Mouse (Mus musculus) midbrain, postnatal 0 days (tissue): ENCODE data around the gene Ddc. TPM values are rescaled to one million over a fixed set of nuclear protein-coding genes. Genes with fewer than 3 reads are reported as not detected.

Source experiments
- ATAC-seq: fragments of 200-750 bp; cut with Nextera tagmentation; 2 replicates; pipeline ENCODE4 v1.8.0; 2017; ENCODE audit warnings: moderate number of reproducible peaks, mild to moderate bottlenecking, moderate TSS enrichment, moderate library complexity; ENCODE audit not compliant: low FRiP score
- DNase-seq: peaks from one replicate; pipeline ENCODE4 v3.0.0-alpha.2; 2015; ENCODE audit warnings: low spot score
- H3K27ac ChIP-seq: fragments of 300-500 bp; sonication (generic); 2 replicates; pipeline ENCODE4 v1.5.1; 2014; ENCODE audit warnings: low read depth, mild to moderate bottlenecking, low read length, mixed read lengths
- H3K27me3 ChIP-seq: fragments of 300-500 bp; sonication (generic); 2 replicates; pipeline ENCODE4 v1.6.1; 2014; ENCODE audit warnings: low read length, control low read depth, mixed read lengths; ENCODE audit not compliant: insufficient read depth
- H3K36me3 ChIP-seq: fragments of 300-500 bp; sonication (generic); 2 replicates; pipeline ENCODE4 v1.6.1; 2014; ENCODE audit warnings: low read length, control low read depth, mixed read lengths; ENCODE audit not compliant: insufficient read depth
- H3K4me1 ChIP-seq: fragments of 300-500 bp; sonication (generic); 2 replicates; pipeline ENCODE4 v1.6.1; 2014; ENCODE audit warnings: mild to moderate bottlenecking, control low read depth, antibody characterized with exemption, low read length, mixed read lengths; ENCODE audit not compliant: insufficient read depth
- H3K4me2 ChIP-seq: fragments of 300-500 bp; sonication (generic); 2 replicates; pipeline ENCODE4 v1.6.1; 2014; ENCODE audit warnings: low read depth, mild to moderate bottlenecking, low read length, mixed read lengths; ENCODE audit not compliant: poor library complexity, severe bottlenecking
- H3K4me3 ChIP-seq: fragments of 300-500 bp; sonication (generic); 2 replicates; pipeline ENCODE4 v1.5.1; 2014; ENCODE audit warnings: low read depth, mild to moderate bottlenecking, low read length, moderate library complexity
- H3K9ac ChIP-seq: fragments of 300-500 bp; sonication (generic); replicated peaks from 2 replicates; pipeline ENCODE4 v1.6.1; 2014; ENCODE audit warnings: mild to moderate bottlenecking, low read length, moderate library complexity, mixed read lengths; ENCODE audit not compliant: poor library complexity, severe bottlenecking
- H3K9me3 ChIP-seq: fragments of 300-500 bp; sonication (generic); 2 replicates; pipeline ENCODE4 v1.6.1; 2016; ENCODE audit warnings: low read length, control low read depth
- CTCF ChIP-seq: IDR thresholded peaks from 2 replicates; pipeline ENCODE4 v1.5.1; 2016; ENCODE audit warnings: antibody characterized with exemption, mild to moderate bottlenecking
- WGBS: fragments of 180-500 bp; shearing (Covaris S2); extraction: QIAGEN DNeasy Blood & Tissue Kit; methylation state at CpG from one replicate; pipeline ENCODE4 v1.1.7; 2014; 5-methylcytosine and 5-hydroxymethylcytosine counted together
- polyA plus RNA-seq: library from polyadenylated mRNA; unstranded; fragments of >200 nt; fragmentation: Nextera tagmentation; extraction: Ambion mirVana; gene quantifications from 2 replicates; pipeline ENCODE4 v1.2.1, GENCODE M21; 2015
- total RNA-seq: library from RNA; depleted of rRNA; stranded (reverse); fragments of >200 nt; gene quantifications from 2 replicates; pipeline ENCODE4 v1.2.3, GENCODE M21; 2014

Gene Ddc
- total and polyA plus RNA-seq, 2 experiments from 2014 or later = 23.0 to 27.4 TPM

DNA sequence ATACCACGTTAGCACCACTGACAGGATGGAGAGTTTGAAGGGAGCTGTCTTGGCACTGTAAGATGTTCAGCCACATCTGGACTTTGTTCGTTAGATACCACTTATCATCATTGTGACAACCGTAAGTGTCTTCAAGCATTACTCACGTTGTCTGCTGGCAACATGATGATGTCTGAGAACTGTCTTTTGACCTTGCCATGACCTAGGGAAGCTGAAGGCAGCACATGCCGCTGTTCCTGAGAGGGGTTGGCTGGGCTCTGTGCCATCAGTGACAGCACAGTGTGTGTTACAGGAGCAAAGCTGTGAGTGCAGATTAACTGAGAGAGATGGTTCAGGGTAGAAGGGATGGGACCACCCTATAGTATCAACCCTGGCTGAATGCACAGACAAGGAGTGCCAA is 3.6 kb upstream of the Ddc start:
- no peaks in the 10 kb centered on the region for H3K36me3 ChIP-seq
- H3K27me3 ChIP-seq = no peaks in the 10 kb centered on the region
- H3K27ac ChIP-seq = no peak overlapping the region
- no peaks in the 10 kb centered on the region for H3K9me3 ChIP-seq
- TF ChIP-seq CTCF = no peak
- no peak overlapping the region for H3K9ac ChIP-seq
- H3K4me2 ChIP-seq = no peak overlapping the region
- H3K4me3 ChIP-seq = no peak overlapping the region
- H3K4me1 ChIP-seq = no peaks in the 10 kb centered on the region
- ATAC-seq (no peak), DNase-seq (no peak)
- 82% methylated on average over 5 of the region's 5 CpGs for WGBS

- no peak overlapping the region for H3K9ac ChIP-seq
- H3K4me2 ChIP-seq = no peak overlapping the region
- no peaks in the 10 kb centered on the region for H3K4me1 ChIP-seq
- no peaks in the 10 kb centered on the region for H3K27me3 ChIP-seq
- no peaks in the 10 kb centered on the region for H3K36me3 ChIP-seq
- no peak for DNase-seq
- ATAC-seq = no peak
- H3K4me3 ChIP-seq = no peak overlapping the region
- no peak for TF ChIP-seq CTCF
- H3K27ac ChIP-seq = no peak overlapping the region
- WGBS = 91% methylated on average over 3 of the region's 3 CpGs
- H3K9me3 ChIP-seq = no peaks in the 10 kb centered on the region
Measured at GRCm38 (mm10) chr11:11898496-11898895, 552 bp upstream of the Ddc start.

DNA sequence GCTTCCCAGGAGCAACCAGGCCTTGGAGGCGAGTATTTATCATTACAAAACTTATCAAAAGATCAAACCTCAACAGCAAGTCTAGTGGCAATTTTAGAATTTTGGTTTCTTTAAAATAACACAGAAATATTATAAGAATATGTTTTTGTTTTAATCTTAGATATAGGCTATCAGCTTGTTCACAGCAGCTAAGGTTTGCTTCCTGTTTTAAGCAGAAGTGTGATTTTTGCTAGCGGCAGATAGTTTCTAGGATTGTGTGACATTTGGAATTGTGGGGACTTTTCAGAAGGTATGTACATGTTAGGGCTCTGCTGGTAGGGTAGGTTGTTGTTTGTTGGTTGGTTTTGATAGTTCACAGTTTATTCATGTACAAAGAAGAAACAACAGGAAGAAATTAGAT is 2.5 kb downstream of the Ddc start:
- H3K36me3 ChIP-seq = no peaks in the 10 kb centered on the region
- WGBS = 92% methylated on average over 2 of the region's 2 CpGs
- DNase-seq = no peak
- H3K27me3 ChIP-seq = no peaks in the 10 kb centered on the region
- H3K4me2 ChIP-seq = no peak overlapping the region
- H3K27ac ChIP-seq = no peak overlapping the region
- H3K9ac ChIP-seq = no peak overlapping the region
- no peak for ATAC-seq
- no peaks in the 10 kb centered on the region for H3K4me1 ChIP-seq
- no peaks in the 10 kb centered on the region for H3K9me3 ChIP-seq
- TF ChIP-seq CTCF = no peak
- H3K4me3 ChIP-seq = no peak overlapping the region

DNA sequence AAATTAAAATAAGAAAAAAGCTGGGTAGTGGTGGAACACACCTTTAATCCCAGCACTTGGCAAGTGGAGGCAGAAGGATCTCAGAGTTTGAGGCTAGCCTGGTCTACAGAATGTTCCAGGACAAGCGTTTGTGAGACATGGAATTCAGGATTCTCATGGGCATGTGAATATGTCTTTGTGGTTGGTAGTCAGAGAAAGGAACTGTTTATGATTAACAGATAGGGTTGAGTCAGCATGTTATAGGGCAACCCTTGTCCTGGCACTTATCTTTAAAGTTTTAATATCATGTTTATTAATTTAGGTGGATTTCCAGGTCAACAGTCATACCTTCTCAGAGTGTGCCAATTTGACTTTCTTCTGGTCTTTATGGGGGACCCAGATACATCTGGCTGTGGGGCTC is 4.2 kb downstream of the Ddc start:
- DNase-seq (no peak), ATAC-seq (no peak)
- no peaks in the 10 kb centered on the region for H3K27me3 ChIP-seq
- H3K9ac ChIP-seq = no peak overlapping the region
- 93% methylated on average over 1 of the region's 1 CpGs for WGBS
- H3K27ac ChIP-seq = no peak overlapping the region
- H3K9me3 ChIP-seq = no peaks in the 10 kb centered on the region
- no peak for TF ChIP-seq CTCF
- H3K4me3 ChIP-seq = no peak overlapping the region
- H3K4me1 ChIP-seq = 0 out of 2 replicates have a peak, but pooled peaks cover 4% of the 10 kb centered on the region
- H3K4me2 ChIP-seq = no peak overlapping the region
- H3K36me3 ChIP-seq = no peaks in the 10 kb centered on the region

- no peak for ATAC-seq
Measured at GRCm38 (mm10) chr11:11892993-11893602, 4.8 kb downstream of the Ddc start.

GRCm38 (mm10) chr11:11891832-11892231 is 6.1 kb downstream of the Ddc start:
- Histone ChIP-seq H3K9ac (no peak overlapping the region), H3K9me3 (no peaks in the 10 kb centered on the region), H3K27me3 (no peaks in the 10 kb centered on the region), H3K36me3 (no peaks in the 10 kb centered on the region), H3K4me1 (0 out of 2 replicates have a peak, but pooled peaks cover 4% of the 10 kb centered on the region), H3K4me2 (no peak overlapping the region), H3K27ac (no peak overlapping the region), H3K4me3 (no peak overlapping the region)
- no peak for DNase-seq
- ATAC-seq = no peak
- TF ChIP-seq CTCF = no peak

More at GRCm38 (mm10) chr11:11892993-11893602, 4.8 kb downstream of the Ddc start:
- no peak for DNase-seq
- Histone ChIP-seq H3K27ac (no peak overlapping the region), H3K9me3 (no peaks in the 10 kb centered on the region), H3K4me2 (no peak overlapping the region), H3K9ac (no peak overlapping the region), H3K4me3 (no peak overlapping the region), H3K27me3 (no peaks in the 10 kb centered on the region), H3K4me1 (0 out of 2 replicates have a peak, but pooled peaks cover 4% of the 10 kb centered on the region), H3K36me3 (no peaks in the 10 kb centered on the region)
- 0 out of 2 replicates have a peak, but pooled peaks have one; percentile 4 for TF ChIP-seq CTCF
- WGBS = 52% methylated on average over 10 of the region's 10 CpGs
